In the genomic region with DNA sequence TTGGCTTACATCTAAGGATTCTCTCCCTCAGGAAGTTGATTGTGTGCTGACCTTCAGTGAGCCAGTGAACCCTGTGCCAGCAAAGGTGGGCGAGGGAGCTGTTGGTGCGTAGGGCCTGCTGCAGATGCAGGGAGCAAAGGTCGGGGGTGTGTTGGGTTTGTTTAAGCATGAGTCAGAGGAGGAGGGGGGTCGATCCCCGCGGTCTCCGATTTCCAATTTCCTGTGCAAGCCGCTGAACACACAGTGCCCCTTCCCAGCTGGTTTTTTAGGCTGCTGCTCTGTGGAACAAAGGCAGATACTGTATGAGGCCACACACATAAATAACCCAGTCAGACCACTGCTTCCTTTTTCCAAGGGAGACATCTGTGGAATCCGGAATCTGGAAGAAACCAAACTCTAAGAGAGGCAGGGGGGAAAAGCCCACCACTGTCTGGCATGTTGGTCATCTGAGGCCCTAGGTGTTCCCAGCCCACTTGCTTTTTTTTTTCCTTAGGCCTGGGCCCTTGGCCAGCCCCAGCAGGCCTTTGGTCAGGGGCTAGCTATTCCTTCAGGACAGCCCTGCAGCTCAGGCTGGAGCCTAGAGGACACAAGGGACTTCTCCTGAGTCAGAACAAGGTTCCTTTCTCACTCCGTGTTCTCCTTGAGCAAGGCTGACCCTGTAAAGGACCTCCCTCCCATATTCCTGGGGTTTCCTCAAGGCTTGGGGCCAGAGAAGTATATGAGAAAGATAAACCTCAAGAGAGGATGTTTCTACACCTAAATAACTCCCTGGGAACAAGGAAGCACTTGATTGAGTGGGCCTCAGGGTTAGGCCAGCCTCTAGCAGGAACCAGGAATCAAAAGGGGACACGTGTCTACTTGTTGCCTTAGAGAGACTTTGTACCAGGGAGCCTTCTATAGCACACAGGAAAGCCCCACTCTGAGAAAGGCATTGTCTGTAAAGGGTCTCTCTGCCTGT, we compare ENCODE assay signal across 8 mouse cellular contexts.
DNase-seq lines count a peak whose midpoint lies in the region; ATAC-seq and TF ChIP-seq lines count a peak whose summit lies in the region.

No protein-coding gene starts in this region.

- no peaks in the 10 kb centered on the region for H3K9me3 ChIP-seq in intestine, embryonic 16.5 days (ENCODE audit: control insufficient read depth, low read length)
- H3K9me3 ChIP-seq in liver, embryonic 14.5 days (ENCODE audit: control insufficient read depth, low read length): no peaks in the 10 kb centered on the region
- no peaks in the 10 kb centered on the region for H3K9me3 ChIP-seq in neural tube, embryonic 13.5 days

- peak; percentile 76 to 86 for DNase-seq in right cerebral cortex, postnatal 10 days (ENCODE audit: low spot score in 2 of 2)
- no peak for DNase-seq in right cerebral cortex, postnatal 25 days
- DNase-seq in embryo, embryonic 11 days: peak; percentile 94
- peak; percentile 75 to 87 for DNase-seq in heart, adult 18-20 months
- DNase-seq in liver, embryonic 14.5 days (ENCODE audit: low read depth in 3 of 3, low spot score in 3 of 3): no peak
- DNase-seq in spleen, postnatal 4 days (ENCODE audit: low spot score in 2 of 2): no peak

- peak overlapping the region; percentile 70 for H3K9ac ChIP-seq in intestine, embryonic 16.5 days (ENCODE audit: low read depth, low read length)
- peak overlapping the region; percentile 20; the same call in 1 of the 2 replicates for H3K9ac ChIP-seq in liver, embryonic 14.5 days (replicated peaks)
- peak overlapping the region; percentile 68 for H3K9ac ChIP-seq in neural tube, embryonic 13.5 days

- peaks cover 57% of the 10 kb centered on the region for H3K4me1 ChIP-seq in intestine, embryonic 16.5 days (ENCODE audit: control insufficient read depth, insufficient read depth, low read length)
- peaks cover 20 to 62% of the 10 kb centered on the region in 2 experiments for H3K4me1 ChIP-seq in liver, embryonic 14.5 days (replicated peaks; ENCODE audit: control insufficient read depth in 2 of 2, insufficient read depth in 2 of 2, low read length in 1 of 2)
- peaks cover 57% of the 10 kb centered on the region for H3K4me1 ChIP-seq in neural tube, embryonic 13.5 days (replicated peaks)

- H3K36me3 ChIP-seq in intestine, embryonic 16.5 days (ENCODE audit: control insufficient read depth, insufficient read depth, low read length): no peaks in the 10 kb centered on the region
- H3K36me3 ChIP-seq in liver, embryonic 14.5 days (replicated peaks; ENCODE audit: control insufficient read depth, insufficient read depth, low read depth): no peaks in the 10 kb centered on the region
- H3K36me3 ChIP-seq in neural tube, embryonic 13.5 days: no peaks in the 10 kb centered on the region

- TF ChIP-seq CTCF in liver, embryonic 14.5 days (IDR thresholded peaks at IDR 0.05; ENCODE audit: low read depth): no peak

- ATAC-seq in intestine, embryonic 16.5 days: peak; percentile 73
- peak; percentile 36; the same call in 1 of the 2 replicates for ATAC-seq in liver, embryonic 14.5 days (ENCODE audit: insufficient read depth)
- peak; percentile 91 for ATAC-seq in neural tube, embryonic 13.5 days (ENCODE audit: low read depth)

- peak overlapping the region; percentile 100 for H3K27ac ChIP-seq in intestine, embryonic 16.5 days (ENCODE audit: low read length)
- peak overlapping the region; percentile 79 for H3K27ac ChIP-seq in liver, embryonic 14.5 days
- peak overlapping the region; percentile 97 for H3K27ac ChIP-seq in neural tube, embryonic 13.5 days (replicated peaks)

- H3K4me2 ChIP-seq in intestine, embryonic 16.5 days (ENCODE audit: low read depth, low read length): peak overlapping the region; percentile 37
- H3K4me2 ChIP-seq in liver, embryonic 14.5 days (ENCODE audit: low read depth): no peak overlapping the region
- peak overlapping the region; percentile 33 for H3K4me2 ChIP-seq in neural tube, embryonic 13.5 days

- under 1% methylated on average over 11 of the region's 11 CpGs for WGBS in intestine, embryonic 16.5 days
- WGBS in liver, embryonic 14.5 days (ENCODE audit: insufficient replicate concordance): 29% methylated on average over 11 of the region's 11 CpGs
- WGBS in neural tube, embryonic 13.5 days: 1% methylated on average over 11 of the region's 11 CpGs

- no peaks in the 10 kb centered on the region for H3K27me3 ChIP-seq in intestine, embryonic 16.5 days (replicated peaks; ENCODE audit: control insufficient read depth, insufficient read depth, low read length)
- no peaks in the 10 kb centered on the region for H3K27me3 ChIP-seq in liver, embryonic 14.5 days (ENCODE audit: control insufficient read depth, insufficient read depth, low read length)
- no peaks in the 10 kb centered on the region for H3K27me3 ChIP-seq in neural tube, embryonic 13.5 days

- TF ChIP-seq EP300 in liver, embryonic 14.5 days (IDR thresholded peaks at IDR 0.05; ENCODE audit: low read depth): no peak

- no peak overlapping the region for H3K4me3 ChIP-seq in intestine, embryonic 16.5 days (ENCODE audit: low read length)
- H3K4me3 ChIP-seq in liver, embryonic 14.5 days (ENCODE audit: insufficient read depth in 1 of 2, low read depth in 2 of 2, low read length in 2 of 2): no peak overlapping the region
- H3K4me3 ChIP-seq in neural tube, embryonic 13.5 days: no peak overlapping the region

Comparison
In these comparisons a context has a peak if more than half of its experiments do, and no peak if none do; other contexts are left out.
1. DNase-seq: peak in right cerebral cortex, postnatal 10 days (2 of 2), embryo, embryonic 11 days (single experiment) and heart, adult 18-20 months (2 of 2); none in right cerebral cortex, postnatal 25 days (single experiment), liver, embryonic 14.5 days (0 of 3) and spleen, postnatal 4 days (0 of 2).
2. ATAC-seq: peak in every context shown above with its lines; median percentile 91 in neural tube, embryonic 13.5 days; 73 in intestine, embryonic 16.5 days; 36 in liver, embryonic 14.5 days.
3. H3K9ac ChIP-seq: peak in every context shown above with its lines; median percentile 70 in intestine, embryonic 16.5 days; 68 in neural tube, embryonic 13.5 days; 20 in liver, embryonic 14.5 days.
4. Peak in every context shown above with its lines, with median percentiles within 50 percentile points of each other: H3K27ac ChIP-seq.